Mouse (Mus musculus): Measurements from ENCODE around the gene Cdhr3. TPM values are rescaled to one million over a fixed set of nuclear protein-coding genes. Genes with fewer than 3 reads are reported as not detected.

The Cdhr3 gene
- polyA plus RNA-seq, 1 experiment from 2014 or later: 0.80 TPM

DNA sequence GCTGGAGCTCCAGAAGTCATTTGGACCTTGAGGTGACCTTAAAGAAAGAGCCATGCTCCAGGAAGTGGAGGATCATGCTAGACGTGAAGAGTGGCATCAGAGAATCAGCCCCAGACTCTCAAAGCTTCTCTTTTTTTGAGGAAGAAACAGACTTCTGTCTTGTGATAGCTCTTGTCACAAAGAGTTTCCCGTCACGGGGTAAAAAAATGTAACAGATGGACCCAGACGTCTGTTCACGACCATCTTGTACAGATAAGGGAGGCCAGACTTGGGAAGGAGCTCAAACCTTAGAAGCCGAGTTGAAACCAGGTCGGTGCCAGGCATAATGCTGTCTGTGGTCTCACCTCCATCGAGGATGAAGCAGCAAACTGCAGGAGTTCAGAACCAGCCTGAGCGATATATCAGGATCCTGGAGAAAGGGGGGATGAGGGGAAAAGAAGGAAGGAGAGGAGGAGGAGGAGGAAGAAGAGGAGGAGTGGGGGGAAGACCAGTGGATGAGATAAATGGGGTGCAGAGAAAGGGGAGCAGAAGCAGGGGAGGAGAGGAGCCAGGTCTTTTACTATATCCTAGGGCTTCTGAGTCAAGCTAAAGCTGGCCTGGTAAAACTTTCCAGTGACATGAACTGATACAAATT lies 33.0 kb upstream of the Cdhr3 start:
- no peaks in the 10 kb centered on the region for H3K27me3 ChIP-seq (ENCODE audit: control insufficient read depth, insufficient read depth, low read length)
- H3K9ac ChIP-seq (ENCODE audit: low read length): no peak overlapping the region
- no peak for ATAC-seq (ENCODE audit: insufficient read depth, low FRiP score)
- H3K4me3 ChIP-seq (replicated peaks; ENCODE audit: low read length): no peak overlapping the region
- no peaks in the 10 kb centered on the region; the same call in 1 of the 2 replicates for H3K9me3 ChIP-seq (replicated peaks; ENCODE audit: control insufficient read depth, low read length)
- WGBS: 63% methylated on average over 9 of the region's 9 CpGs
- H3K4me1 ChIP-seq (ENCODE audit: control insufficient read depth, insufficient read depth, low read length): peaks cover 3% of the 10 kb centered on the region; the same call in 1 of the 2 replicates
- H3K4me2 ChIP-seq (ENCODE audit: low read depth, low read length): no peak overlapping the region
- no peak overlapping the region for H3K27ac ChIP-seq (ENCODE audit: low read length)
- H3K36me3 ChIP-seq (ENCODE audit: control insufficient read depth, insufficient read depth, low read length): no peaks in the 10 kb centered on the region

- no peak for ATAC-seq (ENCODE audit: insufficient read depth, low FRiP score)
- WGBS: 33% methylated on average over 15 of the region's 15 CpGs
- peak overlapping the region; percentile 19 for H3K4me3 ChIP-seq (replicated peaks; ENCODE audit: low read length)
- H3K9me3 ChIP-seq (replicated peaks; ENCODE audit: control insufficient read depth, low read length): no peaks in the 10 kb centered on the region; the same call in 1 of the 2 replicates
- H3K27me3 ChIP-seq (ENCODE audit: control insufficient read depth, insufficient read depth, low read length): 0 out of 2 replicates have a peak, but pooled peaks cover 2% of the 10 kb centered on the region
- peak overlapping the region; percentile 41 for H3K4me2 ChIP-seq (ENCODE audit: low read depth, low read length)
- 0 out of 2 replicates have a peak overlapping the region, but pooled peaks have one; percentile 19 for H3K9ac ChIP-seq (ENCODE audit: low read length)
- H3K4me1 ChIP-seq (ENCODE audit: control insufficient read depth, insufficient read depth, low read length): no peaks in the 10 kb centered on the region
- no peak overlapping the region for H3K27ac ChIP-seq (ENCODE audit: low read length)
- H3K36me3 ChIP-seq (ENCODE audit: control insufficient read depth, insufficient read depth, low read length): no peaks in the 10 kb centered on the region
These were observed 26.1 kb upstream of the Cdhr3 start for GRCm38 (mm10) chr12:33118624-33119301.

DNA sequence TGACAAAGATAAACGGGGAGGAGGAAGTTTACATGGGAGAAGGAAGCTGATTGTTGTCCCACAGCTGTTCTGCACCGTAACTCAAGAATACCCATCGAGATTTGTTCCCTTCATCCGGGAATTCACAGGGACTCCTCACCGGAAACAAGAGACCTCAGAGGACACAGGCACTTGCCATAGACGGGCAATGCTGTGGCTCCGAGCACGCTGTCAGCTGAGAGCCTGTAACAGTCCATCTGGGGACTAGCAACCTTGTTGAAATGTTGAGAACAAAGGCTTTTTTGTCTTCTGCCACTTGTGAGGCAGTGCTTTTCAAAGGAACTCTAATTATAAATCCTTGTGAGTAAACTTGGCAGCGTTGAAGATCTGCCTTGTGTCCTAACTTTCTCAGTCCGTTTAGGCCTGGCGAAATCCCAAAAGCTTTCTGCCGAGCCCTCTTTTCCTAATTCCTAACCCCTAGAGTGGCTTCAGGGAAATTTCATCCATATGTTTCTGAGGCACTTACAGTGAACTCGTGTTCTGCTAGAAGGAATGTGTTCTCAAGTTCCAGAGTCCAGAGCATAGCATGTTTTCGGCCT lies 18.3 kb upstream of the Cdhr3 start:
- Histone ChIP-seq H3K27ac (ENCODE audit: low read length) (peak overlapping the region; percentile 80), H3K4me3 (replicated peaks; ENCODE audit: low read length) (no peak overlapping the region), H3K36me3 (ENCODE audit: control insufficient read depth, insufficient read depth, low read length) (no peaks in the 10 kb centered on the region), H3K9me3 (replicated peaks; ENCODE audit: control insufficient read depth, low read length) (no peaks in the 10 kb centered on the region), H3K4me2 (ENCODE audit: low read depth, low read length) (peak overlapping the region; percentile 14), H3K4me1 (ENCODE audit: control insufficient read depth, insufficient read depth, low read length) (peaks cover 14% of the 10 kb centered on the region), H3K27me3 (ENCODE audit: control insufficient read depth, insufficient read depth, low read length) (0 out of 2 replicates have a peak, but pooled peaks cover 2% of the 10 kb centered on the region), H3K9ac (ENCODE audit: low read length) (no peak overlapping the region)
- ATAC-seq (ENCODE audit: insufficient read depth, low FRiP score): peak; percentile 73
- 22% methylated on average over 14 of the region's 14 CpGs for WGBS

GRCm38 (mm10) chr12:33109531-33109930 lies 16.9 kb upstream of the Cdhr3 start:
- no peak for ATAC-seq (ENCODE audit: insufficient read depth, low FRiP score)
- 0 out of 2 replicates have a peak, but pooled peaks cover 1% of the 10 kb centered on the region for H3K27me3 ChIP-seq (ENCODE audit: control insufficient read depth, insufficient read depth, low read length)
- peaks cover 14% of the 10 kb centered on the region for H3K4me1 ChIP-seq (ENCODE audit: control insufficient read depth, insufficient read depth, low read length)
- no peak overlapping the region for H3K4me3 ChIP-seq (replicated peaks; ENCODE audit: low read length)
- H3K9ac ChIP-seq (ENCODE audit: low read length): no peak overlapping the region
- no peaks in the 10 kb centered on the region for H3K9me3 ChIP-seq (replicated peaks; ENCODE audit: control insufficient read depth, low read length)
- no peaks in the 10 kb centered on the region for H3K36me3 ChIP-seq (ENCODE audit: control insufficient read depth, insufficient read depth, low read length)
- H3K27ac ChIP-seq (ENCODE audit: low read length): no peak overlapping the region
- H3K4me2 ChIP-seq (ENCODE audit: low read depth, low read length): no peak overlapping the region

DNA sequence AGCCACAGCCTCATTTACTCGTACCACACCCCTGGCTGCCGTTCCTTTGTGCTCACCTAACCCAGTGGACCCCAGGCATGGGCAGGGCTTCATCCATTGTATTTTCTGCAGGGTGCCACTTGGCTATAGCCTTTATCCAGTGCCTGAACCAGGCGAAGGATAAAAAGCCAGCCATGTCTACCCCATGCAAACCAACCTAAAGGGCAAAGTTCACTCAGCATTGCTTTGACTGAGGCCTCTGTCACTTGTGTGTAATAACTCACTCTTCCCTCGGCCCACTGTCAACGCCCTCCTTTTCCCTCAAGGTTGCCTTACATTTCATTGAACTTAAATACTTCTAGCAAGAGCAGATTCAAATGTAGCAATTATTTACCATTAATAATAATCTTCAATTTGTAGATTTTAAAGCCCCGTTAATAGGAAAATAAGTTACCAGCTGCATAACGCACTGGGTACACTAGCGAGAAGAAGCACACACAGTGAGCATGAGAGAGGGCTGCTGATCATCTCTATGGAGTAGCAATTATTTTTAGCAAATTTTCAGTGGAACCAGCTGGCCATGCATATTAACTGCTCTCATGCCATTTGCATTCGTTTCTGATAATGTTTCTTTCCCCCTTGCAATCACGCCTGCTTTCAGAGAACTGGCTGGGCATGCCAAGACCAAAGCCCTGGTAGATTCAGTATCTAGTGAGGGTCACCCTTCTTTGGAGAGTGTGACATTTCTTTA lies 13.9 kb upstream of the Cdhr3 start:
- Histone ChIP-seq H3K9me3 (replicated peaks; ENCODE audit: control insufficient read depth, low read length) (no peaks in the 10 kb centered on the region), H3K36me3 (ENCODE audit: control insufficient read depth, insufficient read depth, low read length) (no peaks in the 10 kb centered on the region), H3K27ac (ENCODE audit: low read length) (no peak overlapping the region), H3K9ac (ENCODE audit: low read length) (no peak overlapping the region), H3K4me1 (ENCODE audit: control insufficient read depth, insufficient read depth, low read length) (peaks cover 18% of the 10 kb centered on the region), H3K27me3 (ENCODE audit: control insufficient read depth, insufficient read depth, low read length) (no peaks in the 10 kb centered on the region; the same call in 1 of the 2 replicates), H3K4me3 (replicated peaks; ENCODE audit: low read length) (no peak overlapping the region), H3K4me2 (ENCODE audit: low read depth, low read length) (no peak overlapping the region)
- 80% methylated on average over 10 of the region's 10 CpGs for WGBS
- no peak for ATAC-seq (ENCODE audit: insufficient read depth, low FRiP score)

GRCm38 (mm10) chr12:33105724-33106123 lies 13.0 kb upstream of the Cdhr3 start:
- no peaks in the 10 kb centered on the region; the same call in 1 of the 2 replicates for H3K27me3 ChIP-seq (ENCODE audit: control insufficient read depth, insufficient read depth, low read length)
- no peaks in the 10 kb centered on the region for H3K9me3 ChIP-seq (replicated peaks; ENCODE audit: control insufficient read depth, low read length)
- no peak overlapping the region for H3K4me2 ChIP-seq (ENCODE audit: low read depth, low read length)
- WGBS: 69% methylated on average over 4 of the region's 4 CpGs
- no peak overlapping the region for H3K4me3 ChIP-seq (replicated peaks; ENCODE audit: low read length)
- no peak overlapping the region for H3K9ac ChIP-seq (ENCODE audit: low read length)
- no peak overlapping the region for H3K27ac ChIP-seq (ENCODE audit: low read length)
- peaks cover 18% of the 10 kb centered on the region for H3K4me1 ChIP-seq (ENCODE audit: control insufficient read depth, insufficient read depth, low read length)
- ATAC-seq (ENCODE audit: insufficient read depth, low FRiP score): no peak
- no peaks in the 10 kb centered on the region for H3K36me3 ChIP-seq (ENCODE audit: control insufficient read depth, insufficient read depth, low read length)

- no peaks in the 10 kb centered on the region for H3K36me3 ChIP-seq (ENCODE audit: control insufficient read depth, insufficient read depth, low read length)
- no peak overlapping the region for H3K9ac ChIP-seq (ENCODE audit: low read length)
- peak overlapping the region; percentile 79 for H3K27ac ChIP-seq (ENCODE audit: low read length)
- H3K4me2 ChIP-seq (ENCODE audit: low read depth, low read length): peak overlapping the region; percentile 22; the same call in 1 of the 2 replicates
- no peaks in the 10 kb centered on the region; the same call in 1 of the 2 replicates for H3K27me3 ChIP-seq (ENCODE audit: control insufficient read depth, insufficient read depth, low read length)
- 22% methylated on average over 15 of the region's 15 CpGs for WGBS
- H3K9me3 ChIP-seq (replicated peaks; ENCODE audit: control insufficient read depth, low read length): no peaks in the 10 kb centered on the region
- no peak overlapping the region for H3K4me3 ChIP-seq (replicated peaks; ENCODE audit: low read length)
- peak; percentile 89 for ATAC-seq (ENCODE audit: insufficient read depth, low FRiP score)
- peaks cover 10% of the 10 kb centered on the region for H3K4me1 ChIP-seq (ENCODE audit: control insufficient read depth, insufficient read depth, low read length)
These were observed 9.9 kb upstream of the Cdhr3 start for GRCm38 (mm10) chr12:33102342-33103115.

DNA sequence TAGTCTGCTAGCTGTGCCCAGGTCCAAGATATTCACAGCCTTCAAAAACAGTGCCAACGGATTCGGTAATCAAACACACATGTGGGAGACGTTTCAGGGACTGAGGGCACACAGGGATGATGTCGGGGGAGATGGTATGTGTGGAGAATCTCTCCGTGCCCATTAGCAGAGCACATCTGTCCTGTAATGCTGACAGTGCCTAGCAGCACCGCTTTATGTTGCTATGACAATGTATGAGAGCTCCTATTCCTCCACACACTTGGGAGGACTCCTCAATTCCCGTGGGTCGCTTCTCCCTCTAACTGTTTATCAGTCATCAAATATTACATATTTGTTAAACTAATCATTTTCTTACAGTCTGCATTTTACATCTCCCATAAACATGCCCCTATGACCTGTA lies 9.0 kb upstream of the Cdhr3 start:
- no peaks in the 10 kb centered on the region; the same call in 1 of the 2 replicates for H3K27me3 ChIP-seq (ENCODE audit: control insufficient read depth, insufficient read depth, low read length)

More for the DNA sequence above, 9.0 kb upstream of the Cdhr3 start:
- no peak overlapping the region; the same call in 1 of the 2 replicates for H3K9ac ChIP-seq (ENCODE audit: low read length)
- H3K4me3 ChIP-seq (replicated peaks; ENCODE audit: low read length): no peak overlapping the region
- H3K4me2 ChIP-seq (ENCODE audit: low read depth, low read length): no peak overlapping the region
- no peaks in the 10 kb centered on the region for H3K36me3 ChIP-seq (ENCODE audit: control insufficient read depth, insufficient read depth, low read length)
- no peak for ATAC-seq (ENCODE audit: insufficient read depth, low FRiP score)
- peak overlapping the region; percentile 47; the same call in 1 of the 2 replicates for H3K27ac ChIP-seq (ENCODE audit: low read length)
- H3K9me3 ChIP-seq (replicated peaks; ENCODE audit: control insufficient read depth, low read length): no peaks in the 10 kb centered on the region
- WGBS: 57% methylated on average over 8 of the region's 8 CpGs
- peaks cover 10% of the 10 kb centered on the region for H3K4me1 ChIP-seq (ENCODE audit: control insufficient read depth, insufficient read depth, low read length)

Data from stomach, embryonic 16.5 days (tissue).